Mouse (Mus musculus) common myeloid progenitor, adult 5-6 weeks (primary cell): Measurements from ENCODE around the gene Syvn1. TPM values are rescaled to one million over a fixed set of nuclear protein-coding genes. Genes with fewer than 3 reads are reported as not detected.

Source experiments
- ATAC-seq: replicated peaks from 2 replicates; pipeline ENCODE4 v1.8.0; 2016; ENCODE audit warnings: low read depth, mild to moderate bottlenecking, moderate TSS enrichment, inconsistent platforms; ENCODE audit not compliant: poor library complexity, severe bottlenecking
- total RNA-seq: library from RNA; stranded (forward); fragments of 200-1000, 187-1606 nt; gene quantifications from 2 replicates; pipeline ENCODE4 v1.2.3, GENCODE M21; 2017

Gene Syvn1
- total RNA-seq, 1 experiment from 2014 or later, result 6.5 TPM

- peak; percentile 68 for ATAC-seq
These were observed 20.8 kb downstream of the Syvn1 start for GRCm38 (mm10) chr19:6067011-6067723.

- peak; percentile 95 for ATAC-seq
These were observed 21.5 kb downstream of the Syvn1 start, which contains the start of gene Tm7sf2 for GRCm38 (mm10) chr19:6067724-6068415. Gene Tm7sf2 (minus strand): TSS chr19:6068373.

- no peak for ATAC-seq
These were observed 22.6 kb downstream of the Syvn1 start for GRCm38 (mm10) chr19:6068951-6069350.

GRCm38 (mm10) chr19:6069851-6070250 lies 23.5 kb downstream of the Syvn1 start:
- ATAC-seq, result no peak

GRCm38 (mm10) chr19:6070571-6071250 lies 24.3 kb downstream of the Syvn1 start:
- no peak for ATAC-seq

GRCm38 (mm10) chr19:6071261-6071660 lies 24.9 kb downstream of the Syvn1 start:
- no peak for ATAC-seq

GRCm38 (mm10) chr19:6073889-6074288 lies 27.5 kb downstream of the Syvn1 start:
- ATAC-seq, result no peak

- ATAC-seq, result peak; percentile 96
These were observed 30.4 kb downstream of the Syvn1 start, which contains the start of gene Vps51 for GRCm38 (mm10) chr19:6076564-6077393. Gene Vps51 (minus strand): TSS chr19:6077231.

GRCm38 (mm10) chr19:6079983-6080480 lies 33.7 kb downstream of the Syvn1 start, which contains the start of gene Tmem262:
Gene Tmem262 (plus strand): TSS chr19:6080033.
- no peak for ATAC-seq

- no peak for ATAC-seq
These were observed 35.8 kb downstream of the Syvn1 start, which contains the start of gene Gm28374 for GRCm38 (mm10) chr19:6082156-6082555. Gene Gm28374 (minus strand): TSS chr19:6082256.

GRCm38 (mm10) chr19:6084478-6085248 lies 38.3 kb downstream of the Syvn1 start, which contains the start of the genes Zfpl1 and Cdca5:
Gene Zfpl1 (minus strand): TSS chr19:6084956.
Gene Cdca5 (plus strand): TSS chr19:6084983.
- ATAC-seq, result peak; percentile 94

- ATAC-seq, result peak; percentile 83
These were observed 39.1 kb downstream of the Syvn1 start for GRCm38 (mm10) chr19:6085417-6085879.

- ATAC-seq, result no peak
These were observed 42.5 kb downstream of the Syvn1 start for GRCm38 (mm10) chr19:6088841-6089240.

GRCm38 (mm10) chr19:6094119-6094518 lies 47.7 kb downstream of the Syvn1 start, which contains the start of gene AC131692.1:
Gene AC131692.1 (plus strand): TSS chr19:6094419.
- no peak for ATAC-seq

- ATAC-seq, result no peak
These were observed 51.5 kb downstream of the Syvn1 start for GRCm38 (mm10) chr19:6097847-6098246.

- no peak for ATAC-seq
These were observed 54.8 kb downstream of the Syvn1 start for GRCm38 (mm10) chr19:6101186-6101585.

GRCm38 (mm10) chr19:6102169-6102853 lies 55.9 kb downstream of the Syvn1 start:
- no peak for ATAC-seq
